Mouse (Mus musculus): Measurements from ENCODE around the gene Fam174a. TPM values are rescaled to one million over a fixed set of nuclear protein-coding genes. Genes with fewer than 3 reads are reported as not detected.
A peak's percentile ranks its signal among the peaks of the same experiment; 100 is the strongest.

Fam174a gene
- total and polyA plus RNA-seq, 3 experiments = 10.1 to 21.5 (median 14.6) TPM

DNA sequence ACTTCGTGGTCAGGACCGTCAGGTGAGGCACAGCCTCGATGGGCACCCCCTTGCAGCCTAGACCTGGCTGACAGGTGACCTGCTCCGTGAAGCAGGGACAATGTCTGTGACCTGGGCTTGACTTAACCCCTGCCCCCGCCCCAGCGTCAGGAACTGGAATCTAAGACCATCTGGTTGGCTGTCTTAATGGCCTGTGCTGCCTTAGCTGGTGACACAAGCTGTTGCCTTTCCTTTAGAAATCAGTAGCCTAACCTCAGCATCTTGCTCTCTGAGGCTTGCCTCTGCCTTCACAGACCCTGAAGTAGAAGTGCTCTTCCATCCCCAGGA lies 769 bp downstream of the Fam174a start:
- Histone ChIP-seq H3K9me3 (replicated peaks; ENCODE audit: low read length) (no peaks in the 10 kb centered on the region), H3K4me1 (ENCODE audit: control insufficient read depth in 1 of 2, insufficient read depth in 2 of 2) (peaks cover 0 to 21% of the 10 kb centered on the region in 2 experiments; a peak in 2 of 4 replicates), H3K4me3 (replicated peaks in 1 of 3; ENCODE audit: low read depth in 2 of 3, low read length in 2 of 3, poor library complexity in 1 of 3) (peak overlapping the region; percentile 77 to 93 (median 92)), H3K27me3 (replicated peaks) (no peaks in the 10 kb centered on the region), H3K27ac (ENCODE audit: insufficient read depth, low read depth) (peak overlapping the region; percentile 41; the same call in 1 of the 2 replicates), H3K79me2 (replicated peaks; ENCODE audit: control insufficient read depth, extremely low read depth, insufficient read depth, poor library complexity, severe bottlenecking) (peaks cover 2% of the 10 kb centered on the region; the same call in 1 of the 2 replicates), H3K9ac (ENCODE audit: insufficient read depth, low read depth) (peak overlapping the region; percentile 85), H3K36me3 (replicated peaks in 1 of 2; ENCODE audit: control insufficient read depth in 1 of 2, insufficient read depth in 1 of 2, low read length in 1 of 2) (peaks cover 0 to 2% of the 10 kb centered on the region in 2 experiments), H3K4me2 (ENCODE audit: insufficient read depth, low read depth, poor library complexity, severe bottlenecking) (peak overlapping the region; percentile 48)
- in situ Hi-C loops (cut with MboI; ENCODE audit: low pct_ligation_motif_present, low pct_unique_long_range_greater_than_20kb, low sequenced_read_pairs) = no loop called here
- dilution Hi-C loops (cut with MboI; ENCODE audit: extremely low pct_ligation_motif_present, extremely low pct_unique_long_range_greater_than_20kb, low sequenced_read_pairs) = no loop called here
- TF ChIP-seq RAD21 (IDR thresholded peaks at IDR 0.05; ENCODE audit: low read depth, low read length) (no peak), RCOR1 (conservative IDR thresholded peaks at IDR 0.05; ENCODE audit: low read depth, low read length) (no peak), HCFC1 (IDR thresholded peaks at IDR 0.05; ENCODE audit: low read depth, low read length) (no peak), CHD2 (IDR thresholded peaks at IDR 0.05; ENCODE audit: low read length) (no peak), NRF1 (IDR thresholded peaks at IDR 0.05; ENCODE audit: low read depth, low read length) (no peak), KAT2A (IDR thresholded peaks at IDR 0.05; ENCODE audit: insufficient replicate concordance, low read length) (no peak), ZMIZ1 (IDR thresholded peaks at IDR 0.05; ENCODE audit: low read depth, low read length) (no peak), TBP (conservative IDR thresholded peaks at IDR 0.05; ENCODE audit: low read depth, low read length) (no peak), POLR2A (IDR thresholded peaks at IDR 0.05; ENCODE audit: low read depth, low read length) (no peak), SMC3 (IDR thresholded peaks at IDR 0.05; ENCODE audit: low read depth, low read length) (no peak), UBTF (IDR thresholded peaks at IDR 0.05; ENCODE audit: low read depth, low read length) (no peak), JUND (conservative IDR thresholded peaks at IDR 0.05; ENCODE audit: low read depth, low read length) (no peak), MYC (IDR thresholded peaks at IDR 0.05; ENCODE audit: low read depth, low read length) (no peak), POLR2AphosphoS2 (IDR thresholded peaks at IDR 0.05; ENCODE audit: low read depth, low read length) (no peak), ZKSCAN1 (IDR thresholded peaks at IDR 0.05; ENCODE audit: borderline replicate concordance, low read depth, low read length) (no peak), E2F4 (IDR thresholded peaks at IDR 0.05; ENCODE audit: insufficient replicate concordance, low read depth, low read length) (no peak), USF2 (conservative IDR thresholded peaks at IDR 0.05; ENCODE audit: low read depth, low read length) (no peak), ELF1 (IDR thresholded peaks at IDR 0.05; ENCODE audit: low read depth, low read length) (no peak), MAX (IDR thresholded peaks at IDR 0.05; ENCODE audit: low read length) (no peak)
- DNase-seq (ENCODE audit: extremely low read depth) = peak; percentile 30

DNA sequence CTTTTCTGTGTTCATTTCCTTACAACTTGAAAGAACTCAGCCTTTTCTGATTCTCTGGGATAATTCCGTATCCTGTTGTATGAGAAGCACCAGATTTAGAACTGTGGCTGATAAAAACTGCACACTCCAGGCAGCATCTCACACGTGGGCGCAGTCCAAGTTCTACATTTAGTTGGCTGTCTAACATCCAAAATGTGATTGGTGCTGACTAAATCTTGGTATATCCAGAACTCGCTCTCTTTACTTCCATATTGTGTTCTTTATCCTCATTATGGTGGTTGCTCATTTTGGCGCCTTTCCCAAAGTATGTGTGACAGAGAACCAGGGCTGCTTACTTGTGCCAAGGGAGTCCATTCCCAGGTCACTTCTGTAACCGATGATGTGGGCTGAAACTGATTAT lies 2.6 kb downstream of the Fam174a start:
- in situ Hi-C loops (cut with MboI; ENCODE audit: low pct_ligation_motif_present, low pct_unique_long_range_greater_than_20kb, low sequenced_read_pairs) = no loop called here
- Histone ChIP-seq H3K27me3 (replicated peaks) (no peaks in the 10 kb centered on the region), H3K36me3 (replicated peaks in 1 of 2; ENCODE audit: control insufficient read depth in 1 of 2, insufficient read depth in 1 of 2, low read length in 1 of 2) (peaks cover 0 to 5% of the 10 kb centered on the region in 2 experiments), H3K4me2 (ENCODE audit: insufficient read depth, low read depth, poor library complexity, severe bottlenecking) (no peak overlapping the region), H3K79me2 (replicated peaks; ENCODE audit: control insufficient read depth, extremely low read depth, insufficient read depth, poor library complexity, severe bottlenecking) (peaks cover 2% of the 10 kb centered on the region), H3K4me1 (ENCODE audit: control insufficient read depth in 1 of 2, insufficient read depth in 2 of 2) (peaks cover 0 to 21% of the 10 kb centered on the region in 2 experiments; a peak in 2 of 4 replicates), H3K9me3 (replicated peaks; ENCODE audit: low read length) (no peaks in the 10 kb centered on the region), H3K27ac (ENCODE audit: insufficient read depth, low read depth) (no peak overlapping the region), H3K9ac (ENCODE audit: insufficient read depth, low read depth) (no peak overlapping the region), H3K4me3 (replicated peaks in 1 of 3; ENCODE audit: low read depth in 2 of 3, low read length in 2 of 3, poor library complexity in 1 of 3) (no peak overlapping the region)
- TF ChIP-seq IRF4 (IDR thresholded peaks at IDR 0.05; ENCODE audit: low read depth, low read length) (no peak), RCOR1 (conservative IDR thresholded peaks at IDR 0.05; ENCODE audit: low read depth, low read length) (no peak), PAX5 (IDR thresholded peaks at IDR 0.05; ENCODE audit: low read length) (no peak), POLR2A (IDR thresholded peaks at IDR 0.05; ENCODE audit: low read depth, low read length) (no peak), JUND (conservative IDR thresholded peaks at IDR 0.05; ENCODE audit: low read depth, low read length) (no peak), SIN3A (IDR thresholded peaks at IDR 0.05; ENCODE audit: low read length) (no peak), BHLHE40 (IDR thresholded peaks at IDR 0.05; ENCODE audit: low read depth, low read length) (no peak), MAX (IDR thresholded peaks at IDR 0.05; ENCODE audit: low read length) (no peak), MYC (IDR thresholded peaks at IDR 0.05; ENCODE audit: low read depth, low read length) (no peak), NRF1 (IDR thresholded peaks at IDR 0.05; ENCODE audit: low read depth, low read length) (no peak), TBP (conservative IDR thresholded peaks at IDR 0.05; ENCODE audit: low read depth, low read length) (no peak), HCFC1 (IDR thresholded peaks at IDR 0.05; ENCODE audit: low read depth, low read length) (no peak), POLR2AphosphoS2 (IDR thresholded peaks at IDR 0.05; ENCODE audit: low read depth, low read length) (no peak), TCF12 (IDR thresholded peaks at IDR 0.05; ENCODE audit: low read depth, low read length) (no peak), MAFK (IDR thresholded peaks at IDR 0.05; ENCODE audit: insufficient replicate concordance, low read length) (no peak), CHD1 (IDR thresholded peaks at IDR 0.05; ENCODE audit: low read depth, low read length) (no peak), CHD2 (IDR thresholded peaks at IDR 0.05; ENCODE audit: low read length) (no peak), ZKSCAN1 (IDR thresholded peaks at IDR 0.05; ENCODE audit: borderline replicate concordance, low read depth, low read length) (no peak), ZC3H11A (IDR thresholded peaks at IDR 0.05; ENCODE audit: low read depth, low read length) (no peak), E2F4 (IDR thresholded peaks at IDR 0.05; ENCODE audit: insufficient replicate concordance, low read depth, low read length) (no peak)
- dilution Hi-C loops (cut with MboI; ENCODE audit: extremely low pct_ligation_motif_present, extremely low pct_unique_long_range_greater_than_20kb, low sequenced_read_pairs) = no loop called here
- no peak for DNase-seq (ENCODE audit: extremely low read depth)

All from CH12.LX (cell line).